ENCODE assay signal across 8 mouse cellular contexts in genomic region chr5:124027702-124028470, GRCm38 (mm10). TPM values are rescaled to one million over a fixed set of nuclear protein-coding genes. Genes with fewer than 3 reads are reported as not detected.
DNase-seq lines count a peak whose midpoint lies in the region; ATAC-seq and TF ChIP-seq lines count a peak whose summit lies in the region.

No protein-coding gene starts in this region.

- H3K4me2 ChIP-seq in liver, embryonic 11.5 days = peak overlapping the region; percentile 46
- H3K4me2 ChIP-seq in stomach, embryonic 14.5 days (replicated peaks; ENCODE audit: low read depth, low read length) = 0 out of 2 replicates have a peak overlapping the region, but pooled peaks have one; percentile 5

- intact Hi-C loops in heart, adult 2 months (cut with DNase I) = no loop called here
- intact Hi-C loops in left cerebral cortex, postnatal 4 days (cut with DNase I) = no loop called here

- WGBS in heart, adult 2 months = 29% methylated on average over 19 of the region's 19 CpGs
- 56% methylated on average over 19 of the region's 19 CpGs for WGBS in liver, embryonic 11.5 days
- WGBS in stomach, embryonic 14.5 days = 74% methylated on average over 19 of the region's 19 CpGs

- H3K9ac ChIP-seq in heart, adult 2 months (ENCODE audit: low read depth, low read length) = peak overlapping the region; percentile 31
- peak overlapping the region; percentile 49 for H3K9ac ChIP-seq in liver, embryonic 11.5 days (ENCODE audit: low read depth, low read length)
- no peak overlapping the region for H3K9ac ChIP-seq in stomach, embryonic 14.5 days (replicated peaks; ENCODE audit: low read depth, low read length)

- TF ChIP-seq POLR2A in heart, adult 2 months (IDR thresholded peaks at IDR 0.05; ENCODE audit: insufficient read depth, low read depth, low read length) = no peak

- no peak overlapping the region for H3K4me3 ChIP-seq in heart, adult 2 months
- peak overlapping the region; percentile 86 for H3K4me3 ChIP-seq in megakaryocyte, embryonic 14.5 days (replicated peaks)
- H3K4me3 ChIP-seq in liver, embryonic 11.5 days (ENCODE audit: low read depth, low read length) = no peak overlapping the region
- no peak overlapping the region for H3K4me3 ChIP-seq in stomach, embryonic 14.5 days (ENCODE audit: low read depth, low read length)

- no peak for TF ChIP-seq EP300 in heart, adult 2 months (IDR thresholded peaks at IDR 0.05; ENCODE audit: insufficient read depth, low read depth, low read length)

- H3K4me1 ChIP-seq in heart, adult 2 months (ENCODE audit: control insufficient read depth, insufficient read depth, low read length) = peaks cover 47% of the 10 kb centered on the region
- peaks cover 87% of the 10 kb centered on the region for H3K4me1 ChIP-seq in megakaryocyte, embryonic 14.5 days
- peaks cover 75% of the 10 kb centered on the region for H3K4me1 ChIP-seq in liver, embryonic 11.5 days (replicated peaks; ENCODE audit: control insufficient read depth, insufficient read depth, low read length)
- peaks cover 36% of the 10 kb centered on the region for H3K4me1 ChIP-seq in stomach, embryonic 14.5 days (ENCODE audit: control insufficient read depth, insufficient read depth, low read length)

- DNase-seq in heart, adult 2 months = no peak
- no peak for DNase-seq in heart, adult 18-20 months
- no peak for DNase-seq in liver, embryonic 11.5 days (ENCODE audit: low spot score)
- DNase-seq in left cerebral cortex, postnatal 4 days = no peak
- DNase-seq in layer of hippocampus, adult 11-12 months (ENCODE audit: low spot score) = no peak

- peaks cover 4% of the 10 kb centered on the region for H3K79me2 ChIP-seq in heart, adult 2 months (replicated peaks; ENCODE audit: control insufficient read depth, insufficient read depth, low read length)

- peaks cover 10% of the 10 kb centered on the region for H3K36me3 ChIP-seq in heart, adult 2 months (ENCODE audit: control insufficient read depth, insufficient read depth, low read length)
- peaks cover 75% of the 10 kb centered on the region for H3K36me3 ChIP-seq in megakaryocyte, embryonic 14.5 days (replicated peaks; ENCODE audit: low read length)
- peaks cover 9% of the 10 kb centered on the region; the same call in 1 of the 2 replicates for H3K36me3 ChIP-seq in liver, embryonic 11.5 days (ENCODE audit: control insufficient read depth, insufficient read depth, low read length)
- peaks cover 5% of the 10 kb centered on the region; the same call in 1 of the 2 replicates for H3K36me3 ChIP-seq in stomach, embryonic 14.5 days (ENCODE audit: control insufficient read depth, insufficient read depth, low read length)

- ATAC-seq in megakaryocyte, adult 5-6 weeks (ENCODE audit: poor library complexity, severe bottlenecking) = no peak
- no peak for ATAC-seq in liver, embryonic 11.5 days (replicated peaks; ENCODE audit: low FRiP score)
- no peak for ATAC-seq in stomach, embryonic 14.5 days (ENCODE audit: insufficient number of reproducible peaks, insufficient read depth, low FRiP score, low read depth)

- no peaks in the 10 kb centered on the region for H3K9me3 ChIP-seq in megakaryocyte, embryonic 14.5 days
- H3K9me3 ChIP-seq in liver, embryonic 11.5 days (ENCODE audit: control insufficient read depth, low read length) = no peaks in the 10 kb centered on the region
- no peaks in the 10 kb centered on the region for H3K9me3 ChIP-seq in stomach, embryonic 14.5 days (ENCODE audit: control insufficient read depth, low read depth, low read length)

- no peak for TF ChIP-seq CTCF in heart, adult 2 months (IDR thresholded peaks at IDR 0.05)

- H3K27me3 ChIP-seq in heart, adult 2 months (ENCODE audit: control insufficient read depth, insufficient read depth, low read length) = no peaks in the 10 kb centered on the region
- no peaks in the 10 kb centered on the region for H3K27me3 ChIP-seq in megakaryocyte, embryonic 14.5 days (replicated peaks)
- H3K27me3 ChIP-seq in liver, embryonic 11.5 days (replicated peaks; ENCODE audit: control insufficient read depth, insufficient read depth, low read length) = no peaks in the 10 kb centered on the region
- H3K27me3 ChIP-seq in stomach, embryonic 14.5 days (ENCODE audit: control insufficient read depth, insufficient read depth, low read length) = no peaks in the 10 kb centered on the region

- peak overlapping the region; percentile 70 for H3K27ac ChIP-seq in heart, adult 2 months
- H3K27ac ChIP-seq in liver, embryonic 11.5 days (ENCODE audit: low read depth, low read length) = peak overlapping the region; percentile 56; the same call in 1 of the 2 replicates
- H3K27ac ChIP-seq in stomach, embryonic 14.5 days (ENCODE audit: low read length) = no peak overlapping the region

RNA-seq across cellular contexts. Expression of gene Vps37b, which starts 4.2 kb away (rescaled TPM):
- total RNA-seq in heart, adult 2 months (2021) = 10 to 100 TPM; 16.0 to 16.7 TPM
- 22.7 and 29.4 TPM in 2 replicates for polyA plus RNA-seq in heart, adult 2 months (2012; rRNA removed)
- 10 to 100 TPM; 15.1 to 15.2 TPM for total RNA-seq in heart, adult 18-20 months (2021)
- polyA plus RNA-seq in megakaryocyte, embryonic 14.5 days (2012; ENCODE audit: insufficient read depth, low replicate concordance) = 437 and 1,468 TPM in 2 replicates
- total RNA-seq in megakaryocyte, adult 5-6 weeks (2015) = 28.9 and 29.2 TPM in 2 replicates
- total RNA-seq in megakaryocyte, adult 5-6 weeks (2017) = 29.1 and 29.9 TPM in 2 replicates
- polyA plus RNA-seq in liver, embryonic 11.5 days (2014; fragmentation: Nextera tagmentation; extraction: Ambion mirVana) = 31.3 TPM in 2 replicates
- polyA plus RNA-seq in stomach, embryonic 14.5 days (2014; fragmentation: Nextera tagmentation; extraction: Ambion mirVana) = 29.3 and 31.5 TPM in 2 replicates
- total RNA-seq in left cerebral cortex, postnatal 4 days (2021) = 10 to 100 TPM; 46.2 to 49.9 TPM

RNA-seq across cellular contexts. Expression of gene Hip1r, which starts 54.5 kb away (rescaled TPM):
- total RNA-seq in heart, adult 2 months (2021) = 10 to 100 TPM; 16.3 to 16.7 TPM
- 7.0 and 7.9 TPM in 2 replicates for polyA plus RNA-seq in heart, adult 2 months (2012; rRNA removed)
- total RNA-seq in heart, adult 18-20 months (2021) = 10 to 100 TPM; 11.1 to 11.3 TPM
- 5.4 and 11.0 TPM in 2 replicates for polyA plus RNA-seq in megakaryocyte, embryonic 14.5 days (2012; ENCODE audit: insufficient read depth, low replicate concordance)
- 6.0 and 6.6 TPM in 2 replicates for total RNA-seq in megakaryocyte, adult 5-6 weeks (2015)
- total RNA-seq in megakaryocyte, adult 5-6 weeks (2017) = 12.1 and 13.0 TPM in 2 replicates
- polyA plus RNA-seq in liver, embryonic 11.5 days (2014; fragmentation: Nextera tagmentation; extraction: Ambion mirVana) = 20.2 and 20.6 TPM in 2 replicates
- 14.4 and 16.9 TPM in 2 replicates for polyA plus RNA-seq in stomach, embryonic 14.5 days (2014; fragmentation: Nextera tagmentation; extraction: Ambion mirVana)
- total RNA-seq in left cerebral cortex, postnatal 4 days (2021) = 10 to 100 TPM; 83.2 to 84.8 TPM

Comparison
In these comparisons a context has a peak if more than half of its experiments do, and no peak if none do; other contexts are left out.
1. RNA of gene Hip1r, which starts 54.5 kb away (total RNA-seq): 83.2 to 84.8 TPM in left cerebral cortex, postnatal 4 days; 16.3 to 16.7 TPM in heart, adult 2 months, 6.0 to 13.0 TPM in megakaryocyte, adult 5-6 weeks and 11.1 to 11.3 TPM in heart, adult 18-20 months; every median in the first group is over 4 times any median in the second.